13 mouse cellular contexts compared by ENCODE assay signal in genomic region chr9:32508648-32509047, GRCm38 (mm10). TPM values are rescaled to one million over a fixed set of nuclear protein-coding genes. Genes with fewer than 3 reads are reported as not detected.
DNase-seq lines count a peak whose midpoint lies in the region; ATAC-seq and TF ChIP-seq lines count a peak whose summit lies in the region.
"Had no signal": no experiment of that assay in that cellular context is flagged by ENCODE, and none has a peak within 500 bp of the region (broad histone marks: within the 10 kb centered on the region; RNA-seq: fewer than 3 reads in every experiment).

No protein-coding gene starts in this region.

- no peaks in the 10 kb centered on the region for H3K9me3 ChIP-seq in liver, postnatal 0 days (ENCODE audit: low read length)
- H3K9me3 ChIP-seq in intestine, embryonic 16.5 days (ENCODE audit: control insufficient read depth, low read length), result no peaks in the 10 kb centered on the region
- H3K9me3 ChIP-seq in kidney, embryonic 16.5 days (ENCODE audit: low read length), result no peaks in the 10 kb centered on the region
- H3K9me3 ChIP-seq: forebrain, embryonic 15.5 days; lung, embryonic 15.5 days; neural tube, embryonic 15.5 days had no signal

- DNase-seq in layer of hippocampus, adult 9-11 months, result peak; percentile 71
- DNase-seq in layer of hippocampus, postnatal 14 days (ENCODE audit: low spot score in 2 of 2), result no peak
- peak; percentile 70 for DNase-seq in c-Kit-positive CD71-negative TER-119-negative erythroid progenitor cells, embryonic 14.5 days (ENCODE audit: low read depth)
- DNase-seq in liver, postnatal 0 days, result peak; percentile 41
- DNase-seq in spleen, postnatal 36 days (ENCODE audit: low spot score in 2 of 2), result peak; percentile 87 to 90
- DNase-seq in kidney, postnatal 14 days, result no peak
- DNase-seq: cerebellum, adult 9-11 months; kidney, adult 11 months had no signal

- ATAC-seq in liver, postnatal 0 days, result peak; percentile 60
- no peak for ATAC-seq in intestine, embryonic 16.5 days
- no peak for ATAC-seq in kidney, embryonic 16.5 days (ENCODE audit: low FRiP score, low TSS enrichment)
- ATAC-seq: forebrain, embryonic 15.5 days had no signal

- TF ChIP-seq EP300 in liver, postnatal 0 days (IDR thresholded peaks at IDR 0.05; ENCODE audit: low read depth), result no peak

- peaks cover 57% of the 10 kb centered on the region for H3K4me1 ChIP-seq in liver, postnatal 0 days (ENCODE audit: insufficient read depth)
- peaks cover 6% of the 10 kb centered on the region; the same call in 1 of the 2 replicates for H3K4me1 ChIP-seq in intestine, embryonic 16.5 days (ENCODE audit: control insufficient read depth, insufficient read depth, low read length)
- peaks cover 37% of the 10 kb centered on the region for H3K4me1 ChIP-seq in kidney, embryonic 16.5 days (ENCODE audit: insufficient read depth, low read length)
- H3K4me1 ChIP-seq: forebrain, embryonic 15.5 days; neural tube, embryonic 15.5 days had no signal

- H3K27ac ChIP-seq in liver, postnatal 0 days (ENCODE audit: low read depth), result peak overlapping the region; percentile 84
- no peak overlapping the region for H3K27ac ChIP-seq in intestine, embryonic 16.5 days (ENCODE audit: low read length)
- H3K27ac ChIP-seq in kidney, embryonic 16.5 days (ENCODE audit: low read length), result no peak overlapping the region
- H3K27ac ChIP-seq: forebrain, embryonic 15.5 days; neural tube, embryonic 15.5 days had no signal

- no peak for TF ChIP-seq CTCF in liver, postnatal 0 days (IDR thresholded peaks at IDR 0.05; ENCODE audit: low read depth)

- H3K9ac ChIP-seq in liver, postnatal 0 days (replicated peaks), result no peak overlapping the region
- no peak overlapping the region for H3K9ac ChIP-seq in intestine, embryonic 16.5 days (ENCODE audit: low read depth, low read length)
- H3K9ac ChIP-seq in kidney, embryonic 16.5 days (replicated peaks; ENCODE audit: low read length), result no peak overlapping the region
- H3K9ac ChIP-seq: forebrain, embryonic 15.5 days; lung, embryonic 15.5 days; neural tube, embryonic 15.5 days had no signal

- no peaks in the 10 kb centered on the region for H3K36me3 ChIP-seq in liver, postnatal 0 days (replicated peaks; ENCODE audit: insufficient read depth, low read length)
- no peaks in the 10 kb centered on the region for H3K36me3 ChIP-seq in intestine, embryonic 16.5 days (ENCODE audit: control insufficient read depth, insufficient read depth, low read length)
- H3K36me3 ChIP-seq in kidney, embryonic 16.5 days (ENCODE audit: insufficient read depth, low read length), result no peaks in the 10 kb centered on the region
- H3K36me3 ChIP-seq: forebrain, embryonic 15.5 days; lung, embryonic 15.5 days; neural tube, embryonic 15.5 days had no signal

- H3K4me2 ChIP-seq in liver, postnatal 0 days (ENCODE audit: low read depth, low read length), result peak overlapping the region; percentile 38; the same call in 1 of the 2 replicates
- H3K4me2 ChIP-seq in intestine, embryonic 16.5 days (ENCODE audit: low read depth, low read length), result no peak overlapping the region
- no peak overlapping the region for H3K4me2 ChIP-seq in kidney, embryonic 16.5 days (replicated peaks; ENCODE audit: low read depth, low read length)
- H3K4me2 ChIP-seq: forebrain, embryonic 15.5 days; lung, embryonic 15.5 days; neural tube, embryonic 15.5 days had no signal

- WGBS in liver, postnatal 0 days (ENCODE audit: insufficient replicate concordance), result 30% methylated on average over 2 of the region's 2 CpGs
- 73% methylated on average over 2 of the region's 2 CpGs for WGBS in intestine, embryonic 16.5 days
- WGBS in kidney, embryonic 16.5 days, result 72% methylated on average over 2 of the region's 2 CpGs

- no peak overlapping the region for H3K4me3 ChIP-seq in liver, postnatal 0 days (ENCODE audit: low read depth, low read length)
- H3K4me3 ChIP-seq in intestine, embryonic 16.5 days (ENCODE audit: low read length), result no peak overlapping the region
- no peak overlapping the region for H3K4me3 ChIP-seq in kidney, embryonic 16.5 days (ENCODE audit: low read length)
- H3K4me3 ChIP-seq: forebrain, embryonic 15.5 days; lung, embryonic 15.5 days; neural tube, embryonic 15.5 days had no signal

- no peaks in the 10 kb centered on the region for H3K27me3 ChIP-seq in liver, postnatal 0 days (ENCODE audit: insufficient read depth, low read length)
- H3K27me3 ChIP-seq in intestine, embryonic 16.5 days (replicated peaks; ENCODE audit: control insufficient read depth, insufficient read depth, low read length), result no peaks in the 10 kb centered on the region
- H3K27me3 ChIP-seq in kidney, embryonic 16.5 days (ENCODE audit: insufficient read depth, low read length), result no peaks in the 10 kb centered on the region
- H3K27me3 ChIP-seq: forebrain, embryonic 15.5 days; lung, embryonic 15.5 days; neural tube, embryonic 15.5 days had no signal

RNA-seq across cellular contexts. Expression of gene Fli1, which starts 34.0 kb away (rescaled TPM):
- total RNA-seq in layer of hippocampus, postnatal 14 days (2021), result 1 to 10 TPM; 6.1 to 6.7 TPM
- 9.4 and 11.5 TPM in 2 replicates for polyA plus RNA-seq in liver, postnatal 0 days (2015; fragmentation: Nextera tagmentation; extraction: Ambion mirVana)
- 10.1 and 10.3 TPM in 2 replicates for polyA plus RNA-seq in intestine, embryonic 16.5 days (2015; fragmentation: Nextera tagmentation; extraction: Ambion mirVana)
- 29.4 and 30.3 TPM in 2 replicates for polyA plus RNA-seq in kidney, embryonic 16.5 days (2015; fragmentation: Nextera tagmentation; extraction: Ambion mirVana)

Comparison
In these comparisons a context has a peak if more than half of its experiments do, and no peak if none do; other contexts are left out.
1. DNase-seq: peak in layer of hippocampus, adult 9-11 months (single experiment), c-Kit-positive CD71-negative TER-119-negative erythroid progenitor cells, embryonic 14.5 days (single experiment), liver, postnatal 0 days (single experiment) and spleen, postnatal 36 days (2 of 2); none in layer of hippocampus, postnatal 14 days (0 of 2) and kidney, postnatal 14 days (single experiment).